Mouse (Mus musculus): ENCODE data around the gene Crip2.

The Crip2 gene

GRCm38 (mm10) chr12:113147481-113147880 is 7.4 kb downstream of the Crip2 start:
- DNase-seq (ENCODE audit: low read depth, low spot score) = no peak

GRCm38 (mm10) chr12:113148381-113149035 is 8.5 kb downstream of the Crip2 start:
- no peak for DNase-seq (ENCODE audit: low read depth, low spot score)

- no peak for DNase-seq (ENCODE audit: low read depth, low spot score)
Measured at GRCm38 (mm10) chr12:113149341-113149740, 9.3 kb downstream of the Crip2 start.

GRCm38 (mm10) chr12:113149896-113150295 is 9.9 kb downstream of the Crip2 start:
- DNase-seq (ENCODE audit: low read depth, low spot score) = no peak

GRCm38 (mm10) chr12:113150591-113150990 is 10.6 kb downstream of the Crip2 start:
- DNase-seq (ENCODE audit: low read depth, low spot score) = no peak

GRCm38 (mm10) chr12:113151046-113151445 is 11.0 kb downstream of the Crip2 start:
- DNase-seq (ENCODE audit: low read depth, low spot score) = no peak

- no peak for DNase-seq (ENCODE audit: low read depth, low spot score)
Measured at GRCm38 (mm10) chr12:113151661-113152271, 11.7 kb downstream of the Crip2 start.

- no peak for DNase-seq (ENCODE audit: low read depth, low spot score)
Measured at GRCm38 (mm10) chr12:113152272-113152661, 12.2 kb downstream of the Crip2 start.

- no peak for DNase-seq (ENCODE audit: low read depth, low spot score)
Measured at GRCm38 (mm10) chr12:113152991-113153525, 13.0 kb downstream of the Crip2 start.

- no peak for DNase-seq (ENCODE audit: low read depth, low spot score)
Measured at GRCm38 (mm10) chr12:113153971-113154370, 13.9 kb downstream of the Crip2 start.

GRCm38 (mm10) chr12:113154747-113155075 is 14.7 kb downstream of the Crip2 start:
- no peak for DNase-seq (ENCODE audit: low read depth, low spot score)

GRCm38 (mm10) chr12:113155076-113155771 is 15.2 kb downstream of the Crip2 start:
- no peak for DNase-seq (ENCODE audit: low read depth, low spot score)

GRCm38 (mm10) chr12:113155887-113156539 is 16.0 kb downstream of the Crip2 start, which contains the start of gene Tedc1:
TSS of gene Tedc1 (plus strand) at chr12:113156421.
- DNase-seq (ENCODE audit: low read depth, low spot score) = peak; percentile 98

GRCm38 (mm10) chr12:113156540-113156929 is 16.5 kb downstream of the Crip2 start:
- DNase-seq (ENCODE audit: low read depth, low spot score) = no peak

- DNase-seq (ENCODE audit: low read depth, low spot score) = no peak
Measured at GRCm38 (mm10) chr12:113157002-113157401, 17.0 kb downstream of the Crip2 start.

- no peak for DNase-seq (ENCODE audit: low read depth, low spot score)
Measured at GRCm38 (mm10) chr12:113157521-113157920, 17.5 kb downstream of the Crip2 start.

- DNase-seq (ENCODE audit: low read depth, low spot score) = no peak
Measured at GRCm38 (mm10) chr12:113157971-113158370, 17.9 kb downstream of the Crip2 start.

- DNase-seq (ENCODE audit: low read depth, low spot score) = no peak
Measured at GRCm38 (mm10) chr12:113163561-113164006, 23.5 kb downstream of the Crip2 start.

GRCm38 (mm10) chr12:113168031-113168536 is 28.0 kb downstream of the Crip2 start:
- DNase-seq (ENCODE audit: low read depth, low spot score) = no peak

- DNase-seq (ENCODE audit: low read depth, low spot score) = no peak
Measured at GRCm38 (mm10) chr12:113176960-113177725, 37.1 kb downstream of the Crip2 start.

GRCm38 (mm10) chr12:113181020-113181419 is 41.0 kb downstream of the Crip2 start:
- no peak for DNase-seq (ENCODE audit: low read depth, low spot score)
